Mouse (Mus musculus) ovary, postnatal 14 days (tissue): ENCODE measurements around the gene Rph3al.

Experiments
- DNase-seq: peaks from one replicate; pipeline ENCODE4 v3.0.0; 2022; ENCODE audit warnings: low spot score

Gene Rph3al

GRCm38 (mm10) chr11:75810526-75810925, 127.7 kb downstream of the Rph3al start:
- no peak for DNase-seq

GRCm38 (mm10) chr11:75807486-75807885, 130.7 kb downstream of the Rph3al start:
- no peak for DNase-seq

GRCm38 (mm10) chr11:75801771-75802550, 136.3 kb downstream of the Rph3al start:
- no peak for DNase-seq

GRCm38 (mm10) chr11:75801369-75801768, 136.9 kb downstream of the Rph3al start:
- DNase-seq: no peak

GRCm38 (mm10) chr11:75796536-75797246, 141.5 kb downstream of the Rph3al start:
- peak; percentile 29 for DNase-seq

- DNase-seq: peak; percentile 39
Measured at GRCm38 (mm10) chr11:75796029-75796445, 142.2 kb downstream of the Rph3al start, which contains the start of gene Doc2b. Doc2b (minus strand) TSS chr11:75796049.

- DNase-seq: no peak
Measured at GRCm38 (mm10) chr11:75795321-75795636, 142.9 kb downstream of the Rph3al start.

GRCm38 (mm10) chr11:75794602-75795320, 143.5 kb downstream of the Rph3al start:
- no peak for DNase-seq

GRCm38 (mm10) chr11:75793351-75793750, 144.9 kb downstream of the Rph3al start:
- no peak for DNase-seq

GRCm38 (mm10) chr11:75792535-75792934, 145.7 kb downstream of the Rph3al start:
- DNase-seq: no peak

- no peak for DNase-seq
Measured at GRCm38 (mm10) chr11:75785897-75786296, 152.3 kb downstream of the Rph3al start.

GRCm38 (mm10) chr11:75783799-75784198, 154.4 kb downstream of the Rph3al start:
- no peak for DNase-seq

GRCm38 (mm10) chr11:75781919-75782318, 156.3 kb downstream of the Rph3al start:
- DNase-seq: peak; percentile 64
